Mouse (Mus musculus): ENCODE results near the gene Fam107b.
A peak's percentile ranks its signal among the peaks of the same experiment; 100 is the strongest.

Fam107b gene

GRCm38 (mm10) chr2:3787752-3788423 lies 217.6 kb downstream of the Fam107b start:
- DNase-seq, result no peak

GRCm38 (mm10) chr2:3788424-3788786 lies 218.1 kb downstream of the Fam107b start:
- no peak for DNase-seq

- DNase-seq, result no peak
Measured at GRCm38 (mm10) chr2:3796543-3796942, 226.3 kb downstream of the Fam107b start.

GRCm38 (mm10) chr2:3799767-3800554 lies 229.7 kb downstream of the Fam107b start:
- DNase-seq, result peak; percentile 50 to 68

- no peak for DNase-seq
Measured at GRCm38 (mm10) chr2:3800555-3800878, 230.2 kb downstream of the Fam107b start.

- no peak for DNase-seq
Measured at GRCm38 (mm10) chr2:3805742-3806141, 235.5 kb downstream of the Fam107b start.

- no peak for DNase-seq
Measured at GRCm38 (mm10) chr2:3810321-3810720, 240.0 kb downstream of the Fam107b start.

GRCm38 (mm10) chr2:3816142-3816609 lies 245.9 kb downstream of the Fam107b start:
- peak; percentile 56 to 65 for DNase-seq

- no peak for DNase-seq
Measured at GRCm38 (mm10) chr2:3817626-3818025, 247.3 kb downstream of the Fam107b start.

GRCm38 (mm10) chr2:3822483-3823455 lies 252.5 kb downstream of the Fam107b start:
- no peak for DNase-seq
